Mouse (Mus musculus) thymus, postnatal 14 days (tissue): ENCODE results near the gene Gm17190.
"Not testable (repeated sequence)": the region's sequence is repeated elsewhere in the genome, so short reads cannot be mapped to it uniquely, and the experiment has no call there.

Experiments
- DNase-seq: peaks from one replicate; pipeline ENCODE4 v3.0.0; 2021

Gm17190 gene

DNA sequence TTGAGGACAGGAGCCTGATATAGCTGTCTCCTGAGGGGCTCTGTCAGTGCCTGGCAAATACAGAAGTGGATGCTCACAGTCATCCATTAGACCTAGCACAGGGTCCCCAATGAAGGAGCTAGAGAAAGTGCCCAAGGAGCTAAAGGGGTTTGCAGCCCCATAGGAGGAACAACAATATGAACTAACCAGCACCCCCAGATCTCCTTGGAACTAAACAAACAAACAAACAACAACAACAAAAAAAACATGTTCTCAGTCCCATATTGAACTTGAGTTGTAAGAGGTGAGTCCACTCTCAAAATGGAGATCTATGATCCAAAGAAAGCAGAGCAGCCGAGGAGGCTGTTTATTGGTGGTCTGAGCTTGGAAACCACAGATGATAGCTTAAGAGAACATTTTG is at the start of gene Gm17190:
Gm17190 (plus strand) TSS at position 301 of the 400 bp plus-strand sequence.
- DNase-seq, result not testable (repeated sequence)

DNA sequence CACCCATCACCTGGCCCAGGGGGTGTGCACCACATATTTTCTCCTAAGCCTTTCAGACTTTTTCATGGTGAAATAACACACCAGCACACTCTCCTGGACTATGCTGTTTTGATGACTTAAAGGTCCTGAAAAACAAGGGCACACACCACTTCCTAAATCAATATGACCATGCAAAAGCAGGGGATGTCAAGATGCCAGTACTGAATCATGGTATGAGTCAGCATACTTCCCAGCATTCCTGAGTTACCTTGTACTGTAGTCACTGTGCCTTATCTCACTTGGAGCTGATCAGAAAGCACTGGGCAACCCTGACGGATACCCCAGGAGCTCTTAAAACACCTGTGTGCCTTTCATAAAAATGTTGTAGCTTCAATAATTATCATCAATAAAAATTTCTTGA is 42.3 kb upstream of the Gm17190 start:
- no peak for DNase-seq

DNA sequence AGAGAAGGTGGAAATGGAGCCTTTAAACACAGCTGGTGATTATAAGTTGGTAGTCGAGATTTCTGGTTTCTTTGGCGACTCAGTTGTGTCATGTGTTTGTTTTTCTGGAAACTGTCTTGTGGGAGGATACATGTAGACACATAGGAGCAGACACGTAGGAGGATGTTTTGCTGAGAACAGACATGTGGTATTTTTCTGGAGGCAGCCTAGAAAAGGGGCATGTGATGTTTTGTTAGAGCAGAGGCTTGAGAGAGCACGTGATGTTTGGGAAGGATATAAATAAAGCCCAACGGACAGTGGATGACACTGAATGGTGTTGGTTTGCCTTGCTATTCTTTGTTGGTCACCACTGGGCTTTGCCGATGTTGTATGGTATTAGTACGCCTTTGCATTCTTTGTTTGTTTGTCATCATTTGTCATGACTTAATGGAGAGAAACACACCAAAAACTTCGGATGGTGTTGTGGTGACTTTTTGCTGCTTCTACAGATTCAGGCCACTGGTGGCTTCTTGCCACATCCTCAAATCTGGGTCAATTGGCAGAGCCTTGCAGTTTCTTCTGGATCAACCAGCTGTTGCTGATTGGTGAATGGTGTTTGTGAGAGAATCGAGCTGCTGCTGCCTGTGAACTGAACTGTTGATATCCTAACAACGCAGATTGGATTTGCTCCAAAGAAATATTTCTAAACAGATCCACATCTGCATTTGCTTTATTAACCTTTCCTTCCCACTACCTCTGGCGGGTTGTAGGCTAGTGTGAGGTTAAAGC is 41.4 kb upstream of the Gm17190 start:
- no peak for DNase-seq

DNA sequence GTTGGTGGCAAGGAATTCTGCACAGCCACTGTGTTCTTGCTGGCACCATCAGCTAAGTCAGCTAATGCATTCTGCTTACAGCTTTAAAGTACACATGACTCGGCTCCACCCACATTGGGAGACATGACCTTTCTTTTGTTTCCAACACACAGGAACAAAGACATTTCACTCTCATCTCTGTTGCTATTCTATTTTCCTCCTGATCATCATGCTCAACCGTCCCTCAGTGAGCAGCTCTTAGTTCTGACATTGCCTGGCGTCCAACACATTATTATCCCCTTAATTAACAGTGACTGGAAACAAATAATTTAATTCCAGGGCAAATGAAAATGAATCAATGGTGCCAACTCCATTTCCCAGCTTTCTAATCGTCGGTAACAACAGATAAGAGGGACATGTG is 36.5 kb upstream of the Gm17190 start:
- no peak for DNase-seq

DNA sequence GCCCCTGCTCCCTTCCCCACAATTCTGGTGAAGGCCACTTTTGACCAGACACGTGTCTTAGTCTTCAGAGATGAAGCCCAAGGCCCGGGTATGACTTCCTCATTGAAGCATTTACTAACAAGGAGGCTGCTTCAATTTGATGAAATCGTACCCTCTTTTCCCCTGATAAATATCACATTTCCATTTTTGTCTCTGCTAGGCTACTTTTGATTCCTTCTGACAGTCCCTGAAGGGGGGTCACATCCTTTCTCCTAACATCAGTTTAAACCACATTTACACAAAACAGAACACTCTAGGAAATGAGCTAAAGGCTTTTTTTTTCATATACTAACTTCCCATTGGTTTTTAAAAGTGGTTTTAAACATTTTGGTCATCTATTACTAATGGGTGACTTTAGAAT is 29.1 kb upstream of the Gm17190 start:
- no peak for DNase-seq

DNA sequence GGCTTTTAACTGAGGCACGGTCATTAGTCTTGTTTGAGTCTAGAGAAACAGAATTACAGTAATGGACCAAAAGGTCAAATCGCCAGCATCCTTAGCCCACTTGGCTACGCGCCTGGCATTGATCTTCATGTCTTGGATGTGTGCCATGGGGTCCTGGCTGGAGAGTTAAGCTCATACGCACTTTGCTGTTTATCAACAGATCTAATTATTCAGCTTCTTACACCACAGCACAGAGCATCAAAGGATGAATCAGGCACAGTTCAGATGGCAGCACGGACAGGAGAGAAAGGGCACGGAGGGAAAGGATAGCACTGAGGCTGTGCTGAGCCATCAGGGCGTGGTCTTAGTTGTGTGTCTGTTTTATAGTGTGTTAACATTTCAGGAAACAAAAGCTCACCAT is 8.3 kb upstream of the Gm17190 start:
- DNase-seq, result no peak

DNA sequence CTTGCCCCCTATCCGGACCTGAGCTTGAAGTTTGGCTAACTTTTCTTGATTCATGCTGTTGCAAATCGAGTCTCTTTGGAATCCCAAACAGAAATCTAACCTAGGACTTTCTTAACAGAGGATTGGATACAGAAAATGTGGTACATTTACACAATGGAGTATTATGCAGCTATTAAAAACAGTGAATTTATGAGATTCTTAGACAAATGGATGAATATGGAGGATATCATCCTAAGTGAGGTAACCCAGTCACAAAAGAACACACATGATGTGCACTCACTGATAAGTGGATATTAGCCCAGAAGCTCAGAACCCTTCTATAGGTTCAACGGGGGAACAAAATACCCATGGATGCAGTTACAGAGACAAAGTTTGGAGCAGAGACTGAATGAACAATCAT is 578 bp upstream of the Gm17190 start, which contains the start of gene Gm20075:
Gm20075 (minus strand) TSS at position 101 of the 400 bp plus-strand sequence.
- not testable (repeated sequence) for DNase-seq

DNA sequence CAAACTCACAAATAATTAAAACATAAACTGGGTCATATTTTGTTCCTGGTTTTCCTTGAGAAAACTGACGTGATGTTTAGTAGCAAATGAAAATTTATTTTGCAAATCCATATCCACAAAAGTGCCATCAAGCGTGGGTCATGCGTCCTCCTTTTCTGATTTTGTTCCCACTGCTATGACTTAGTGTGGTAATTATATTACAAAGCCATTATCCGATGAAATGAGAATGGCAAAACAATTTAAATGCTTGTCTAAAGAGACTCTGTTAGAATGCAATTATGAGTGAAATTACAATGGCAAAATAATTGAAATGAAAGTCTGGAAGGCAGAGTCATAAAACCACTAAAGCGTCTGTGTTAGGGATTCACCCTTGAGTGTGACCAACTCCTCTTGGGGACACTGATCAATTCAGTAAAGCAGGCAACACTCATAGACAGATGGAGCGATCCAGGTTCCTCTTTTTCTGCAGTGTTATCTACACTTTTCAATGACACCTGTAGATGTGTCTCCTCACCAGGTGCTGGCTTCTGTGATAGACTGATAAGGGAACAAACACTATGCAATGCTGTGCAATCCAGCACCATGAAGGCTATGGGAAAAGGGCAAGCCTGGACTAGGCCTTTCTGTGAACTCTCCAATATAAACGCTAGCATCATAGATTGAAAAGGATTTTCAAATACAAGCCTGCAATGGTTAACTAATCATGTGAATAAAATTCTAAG is 3.9 kb downstream of the Gm17190 start:
- no peak for DNase-seq

DNA sequence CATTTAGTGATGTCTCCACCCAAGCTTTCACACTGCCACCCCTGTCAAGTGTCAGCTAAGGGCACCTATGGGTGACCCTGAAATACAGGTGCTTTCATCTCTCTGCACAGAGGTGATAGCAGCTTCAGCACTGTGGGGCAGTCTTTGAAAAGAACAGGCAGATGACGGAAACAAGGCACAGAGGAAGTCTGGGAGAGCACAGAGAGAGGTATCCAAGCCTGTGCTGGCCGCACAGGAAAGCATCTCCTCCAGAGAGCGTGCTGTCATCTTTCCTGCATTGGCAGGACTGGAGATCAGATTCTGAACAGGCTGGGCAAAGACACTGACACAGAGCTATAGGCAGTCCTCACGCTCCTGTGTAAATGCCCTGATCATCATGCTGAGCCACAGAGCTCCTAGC is 9.1 kb downstream of the Gm17190 start:
- DNase-seq, result no peak

DNA sequence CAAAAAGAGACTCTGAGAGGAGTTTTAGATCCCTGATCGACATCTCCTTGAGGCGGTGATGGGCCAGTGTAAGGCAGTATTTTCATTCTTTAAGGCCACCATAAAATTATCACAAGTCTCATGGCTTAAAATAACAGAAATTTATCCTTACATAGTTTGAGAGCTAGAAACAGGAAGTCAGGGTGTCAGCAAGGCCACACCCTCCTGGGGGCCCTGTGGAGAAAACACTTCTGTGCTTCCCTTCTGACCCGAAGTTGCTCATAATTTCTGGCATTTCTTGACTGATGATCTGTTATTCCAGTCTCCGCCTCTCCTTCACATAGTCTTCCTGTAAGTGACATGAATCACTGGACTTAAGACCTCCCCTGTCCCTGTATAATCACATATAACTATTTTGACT is 24.5 kb downstream of the Gm17190 start:
- no peak for DNase-seq

DNA sequence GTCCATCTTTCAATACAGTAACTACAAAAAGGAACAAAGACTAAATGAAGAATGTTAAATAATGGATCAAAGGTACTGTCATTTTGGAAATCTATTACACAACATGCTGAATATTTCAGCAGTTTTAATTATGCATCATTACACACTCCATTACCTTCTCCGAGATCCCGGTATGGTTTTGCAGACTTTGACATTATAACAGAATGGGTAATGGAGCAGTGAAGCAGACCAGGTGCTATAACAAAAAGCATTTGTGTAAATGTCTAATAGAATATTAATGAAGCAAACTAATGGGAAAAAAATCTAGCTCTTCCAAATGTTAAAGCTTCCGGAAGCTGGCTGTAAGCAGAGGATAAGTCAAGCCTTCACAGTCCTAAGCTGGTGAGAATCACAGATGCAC is 28.9 kb downstream of the Gm17190 start:
- DNase-seq, result no peak

DNA sequence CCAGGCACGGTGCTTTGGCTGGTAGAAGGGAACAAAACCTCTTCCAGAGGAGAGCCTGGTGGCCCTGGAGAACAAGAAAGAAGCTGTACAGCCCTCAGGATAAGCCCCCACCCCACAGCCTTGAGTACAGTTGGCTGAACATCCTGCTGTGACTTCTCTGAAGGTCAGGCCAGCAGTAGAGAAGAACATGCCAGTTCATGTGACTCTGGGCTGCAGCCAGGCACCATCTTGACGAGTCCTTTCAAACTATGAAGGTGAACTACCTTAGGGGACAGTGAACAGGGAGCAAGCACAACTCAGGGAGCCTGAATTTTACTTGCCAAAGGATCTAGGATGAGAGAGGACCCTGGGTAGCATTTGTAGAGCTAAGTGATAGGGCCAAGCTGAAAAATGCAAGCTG is 30.9 kb downstream of the Gm17190 start:
- no peak for DNase-seq

DNA sequence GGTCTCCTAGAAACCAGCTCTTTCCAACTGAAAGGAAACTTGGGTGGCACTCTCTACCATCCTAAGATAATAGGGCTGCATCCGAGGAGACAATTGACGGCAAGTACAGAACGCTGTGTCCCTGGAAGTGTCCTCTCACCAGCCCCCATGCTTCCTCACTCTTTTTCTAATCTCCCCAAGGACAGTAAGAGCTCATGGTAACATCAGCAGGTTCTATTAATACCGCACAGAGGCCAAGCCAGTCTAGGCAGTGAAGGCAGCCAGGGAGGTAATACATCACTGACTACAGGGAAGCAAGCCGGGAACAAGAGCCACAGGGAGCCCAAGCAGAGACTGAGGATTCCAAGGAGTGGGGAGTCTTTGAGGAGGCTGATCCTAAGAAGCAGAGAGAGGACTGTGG is 43.2 kb downstream of the Gm17190 start:
- no peak for DNase-seq

DNA sequence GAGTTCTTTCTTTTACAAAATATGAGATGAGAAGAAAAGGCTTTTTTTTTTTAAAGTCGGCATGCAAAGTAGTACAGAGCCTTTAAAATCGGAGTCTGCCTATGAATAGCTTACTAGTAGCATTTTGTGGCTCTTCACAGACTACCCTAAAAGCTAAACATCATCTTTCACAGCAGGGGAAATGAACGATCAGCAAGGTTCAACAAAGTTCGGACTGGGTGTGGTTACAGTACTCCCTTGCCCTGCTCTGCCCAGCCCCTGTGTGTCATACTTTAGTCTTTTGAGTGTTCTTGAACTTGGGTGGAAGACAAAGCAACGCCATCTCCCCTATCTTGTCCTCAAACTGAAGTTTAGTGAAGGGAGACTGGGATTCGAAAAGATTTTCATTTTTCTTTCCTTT is 44.8 kb downstream of the Gm17190 start:
- DNase-seq, result no peak

DNA sequence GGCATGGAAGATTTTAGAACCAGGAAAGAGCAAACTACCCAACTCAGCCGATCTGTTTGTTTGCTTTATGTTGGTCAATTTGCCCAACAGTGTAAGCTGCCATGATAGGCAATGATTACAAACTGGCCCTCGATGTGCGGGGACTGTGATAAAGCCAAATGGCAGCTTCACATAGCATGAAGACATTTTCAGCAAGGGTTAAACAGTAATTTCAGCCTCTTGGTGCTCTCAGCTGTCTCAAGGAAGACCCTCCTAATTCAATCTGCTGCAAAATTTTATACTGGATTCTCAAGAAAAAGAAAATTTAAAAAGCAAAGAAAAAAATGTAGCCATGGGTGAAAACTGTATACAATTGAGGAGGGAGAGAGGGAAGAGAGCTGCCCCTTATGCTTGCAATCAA is 47.2 kb downstream of the Gm17190 start:
- DNase-seq, result no peak

DNA sequence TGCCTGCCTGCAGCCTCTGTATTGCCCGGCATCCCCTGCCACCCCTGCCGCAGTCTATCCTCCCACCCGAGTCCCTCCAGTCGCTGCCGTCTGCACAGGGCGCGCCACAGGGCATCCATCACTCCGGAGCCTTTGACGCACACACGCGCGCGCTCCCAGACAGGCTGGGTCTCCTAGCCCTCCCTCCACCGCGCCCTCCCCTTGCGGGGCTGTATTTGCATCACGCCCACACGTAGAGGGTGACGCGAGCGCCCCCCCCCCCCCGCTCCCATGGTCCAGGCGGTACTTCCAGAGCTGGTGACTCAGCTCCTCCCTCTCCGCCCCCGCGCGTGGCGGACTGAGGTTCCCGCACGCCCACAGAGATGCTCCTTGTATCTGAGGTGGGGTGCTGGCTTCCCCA is 49.2 kb downstream of the Gm17190 start:
- no peak for DNase-seq

DNA sequence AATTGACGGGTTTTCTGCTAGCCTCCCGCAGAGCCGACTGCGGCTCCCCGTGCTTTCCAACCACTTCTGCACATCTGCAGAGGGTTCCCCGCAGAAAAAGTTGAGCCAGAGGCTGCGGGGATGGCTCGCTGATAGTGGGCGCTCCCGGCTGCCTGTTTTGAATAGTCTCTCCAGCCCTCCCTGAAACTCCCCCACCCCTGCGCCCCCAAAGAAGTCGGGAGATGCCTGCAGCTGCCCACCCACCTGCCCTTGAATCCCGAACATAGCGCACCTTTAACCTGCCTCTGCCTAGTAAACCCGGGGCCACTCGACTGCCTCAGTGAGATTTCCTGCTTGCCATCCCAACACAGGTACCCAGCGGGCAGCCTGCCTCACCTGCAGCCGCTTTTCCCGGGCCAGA is 50.1 kb downstream of the Gm17190 start:
- no peak for DNase-seq

DNA sequence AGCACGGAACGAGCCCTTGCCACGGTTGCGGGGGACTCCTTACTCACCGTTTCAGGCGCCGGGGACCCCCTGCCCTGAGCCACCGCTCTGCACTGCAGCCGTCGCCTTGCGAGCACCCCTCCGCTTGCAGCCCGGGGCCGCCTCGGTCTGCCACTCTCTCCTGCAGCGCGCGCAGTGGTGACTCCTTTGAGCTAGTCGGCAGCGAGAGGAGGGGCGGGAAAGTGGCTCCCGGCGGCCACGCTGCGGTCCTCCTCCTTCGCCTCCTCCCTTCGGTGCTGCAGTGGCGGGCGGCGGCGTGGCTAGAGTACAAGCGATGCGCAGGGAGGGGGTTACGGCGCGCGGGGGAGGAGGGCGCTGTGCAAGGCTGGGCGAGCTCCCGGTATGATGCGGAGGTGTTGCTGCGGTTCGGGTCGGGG is 50.6 kb downstream of the Gm17190 start, which contains the start of gene Sv2c:
Sv2c (minus strand) TSS at position 177 of the 416 bp plus-strand sequence.
- DNase-seq, result peak; percentile 5
